Mouse (Mus musculus): ENCODE results near the gene Gm4553. TPM values are rescaled to one million over a fixed set of nuclear protein-coding genes. Genes with fewer than 3 reads are reported as not detected.
"Not testable (repeated sequence)": the region's sequence is repeated elsewhere in the genome, so short reads cannot be mapped to it uniquely, and the experiment has no call there.

Gene Gm4553
- total RNA-seq, 2 experiments from 2014 or later, result not detected

DNA sequence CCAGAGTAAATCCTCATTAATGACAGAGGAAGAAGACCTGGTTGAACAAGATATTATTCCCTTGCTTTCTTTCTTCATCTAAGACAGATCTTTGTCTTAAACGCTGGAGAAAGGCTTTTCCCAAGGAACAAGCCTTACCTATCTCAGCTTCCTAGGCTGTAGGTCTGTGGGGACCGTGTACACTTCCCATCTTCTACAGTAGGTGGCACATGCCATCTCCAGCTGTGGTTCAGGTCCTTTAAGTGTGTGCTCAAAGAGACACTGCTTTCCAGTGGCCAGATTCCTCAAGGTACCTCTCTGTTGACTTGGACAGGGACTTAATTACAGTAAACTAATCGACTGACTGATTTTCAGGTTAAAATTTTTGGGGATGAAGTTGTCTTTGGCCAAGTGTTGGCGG is 36.7 kb downstream of the Gm4553 start:
- intact Hi-C loops (cut with DNase I), result no loop called here
- Histone ChIP-seq H3K27ac (no peak overlapping the region), H3K4me3 (no peak overlapping the region)
- no peak for TF ChIP-seq CTCF (IDR thresholded peaks at IDR 0.05)
- DNase-seq (ENCODE audit: extremely low spot score in 1 of 2, low spot score in 2 of 2), result no peak

DNA sequence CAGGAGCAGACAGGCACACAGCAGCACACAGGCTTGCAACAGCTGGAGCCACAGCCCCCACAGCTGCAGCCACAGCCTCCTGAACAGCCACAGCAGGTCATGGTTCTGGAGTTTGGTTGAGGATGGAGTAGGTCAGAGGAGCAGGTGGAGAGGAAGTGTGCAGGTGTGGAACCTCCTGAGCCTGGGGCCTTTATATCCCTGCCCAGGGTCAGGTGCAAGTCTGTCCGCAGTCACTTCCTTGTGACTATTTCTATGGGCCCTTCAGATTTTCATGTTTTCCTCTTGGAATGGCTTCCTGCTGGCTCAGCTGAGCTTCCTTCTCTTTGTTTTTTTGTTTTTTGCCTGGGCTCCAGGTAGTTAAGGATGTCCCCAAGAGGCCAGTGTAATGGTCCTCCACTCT is 44.9 kb downstream of the Gm4553 start, which contains the start of gene Gm45618:
TSS of gene Gm45618 (minus strand) at position 101 of the 400 bp plus-strand sequence.
- H3K4me3 ChIP-seq; DNase-seq (ENCODE audit: extremely low spot score in 1 of 2, low spot score in 2 of 2); H3K27ac ChIP-seq; intact Hi-C loops (cut with DNase I): not testable (repeated sequence)

DNA sequence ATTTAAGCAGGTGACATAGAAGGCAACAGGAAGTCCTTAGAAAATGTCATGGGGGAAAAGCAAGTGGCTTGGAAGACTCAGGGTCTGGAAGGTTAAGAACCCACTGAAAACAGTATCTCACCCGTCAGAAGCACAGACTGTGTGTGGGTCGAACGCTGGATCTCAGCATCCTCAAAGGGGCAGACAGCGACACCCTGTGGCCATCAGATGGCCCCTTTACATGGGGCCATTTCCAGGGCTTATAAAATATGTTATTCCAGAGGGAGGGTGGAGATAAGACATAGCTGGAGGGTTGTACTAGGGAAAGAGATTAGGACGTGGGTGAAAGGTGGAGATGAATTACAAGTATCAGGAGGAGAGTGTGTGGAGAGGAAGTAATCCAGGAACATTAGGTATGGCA is 45.9 kb downstream of the Gm4553 start:
- no peak overlapping the region for H3K4me3 ChIP-seq
- TF ChIP-seq CTCF (IDR thresholded peaks at IDR 0.05), result peak; percentile 56
- no peak for DNase-seq (ENCODE audit: extremely low spot score in 1 of 2, low spot score in 2 of 2)
- intact Hi-C loops (cut with DNase I), result no loop called here
- no peak overlapping the region for H3K27ac ChIP-seq

Other genes starting within 250 kb of the Gm4553 start
- gene Tollip, start 247.2 kb downstream of the Gm4553 start, total RNA-seq (2021), result 100 to 1,000 TPM; 116 to 132 TPM
- gene Brsk2, start 216.0 kb downstream of the Gm4553 start, total RNA-seq (2021), result 100 to 1,000 TPM; 223 to 224 TPM
- 10 to 100 TPM; 37.6 to 38.7 TPM for gene Mob2, start 104.7 kb downstream of the Gm4553 start, total RNA-seq (2021)
- 100 to 1,000 TPM; 153 to 173 TPM for gene Dusp8, start 69.9 kb downstream of the Gm4553 start, total RNA-seq (2021)
- gene Gm45618, start 45.0 kb downstream of the Gm4553 start, total RNA-seq (2021), result not detected
- gene Gm39115, start 29.7 kb downstream of the Gm4553 start, total RNA-seq (2021), result not detected
- gene Gm45337, start 21.1 kb downstream of the Gm4553 start, total RNA-seq (2021), result not detected
- not detected for gene Gm29735, start 8.6 kb downstream of the Gm4553 start, total RNA-seq (2021)
- not detected for gene Krtap5-2, start 10.3 kb upstream of the Gm4553 start, total RNA-seq (2021)
- not detected for gene Gm10153, start 24.6 kb upstream of the Gm4553 start, total RNA-seq (2021)
- gene Krtap5-3, start 35.6 kb upstream of the Gm4553 start, total RNA-seq (2021), result not detected
- gene Gm7579, start 46.1 kb upstream of the Gm4553 start, total RNA-seq (2021), result not detected
- gene Krtap5-5, start 64.2 kb upstream of the Gm4553 start, total RNA-seq (2021), result not detected
- gene Gm40460, start 75.3 kb upstream of the Gm4553 start, total RNA-seq (2021), result not detected
- not detected for gene Gm2431, start 92.6 kb upstream of the Gm4553 start, total RNA-seq (2021)
- not detected for gene Gm4559, start 108.6 kb upstream of the Gm4553 start, total RNA-seq (2021)
- gene Krtap5-1, start 131.4 kb upstream of the Gm4553 start, total RNA-seq (2021), result not detected
- not detected for gene Krtap5-4, start 137.8 kb upstream of the Gm4553 start, total RNA-seq (2021)
- 10 to 100 TPM; 31.4 to 36.1 TPM for gene Ifitm10, start 208.0 kb upstream of the Gm4553 start, total RNA-seq (2021)
- gene Gm49369, start 216.9 kb upstream of the Gm4553 start, total RNA-seq (2021), result 1 to 10 TPM; 4.3 to 4.5 TPM
- 100 to 1,000 TPM; 304 TPM for gene Ctsd, start 222.3 kb upstream of the Gm4553 start, total RNA-seq (2021)

All from left cerebral cortex, adult 2 months (tissue).